Mouse (Mus musculus): ENCODE measurements around the gene Krtcap3.

Gene Krtcap3

GRCm38 (mm10) chr5:31253806-31254205 lies 2.3 kb downstream of the Krtcap3 start:
- no peak for DNase-seq

DNA sequence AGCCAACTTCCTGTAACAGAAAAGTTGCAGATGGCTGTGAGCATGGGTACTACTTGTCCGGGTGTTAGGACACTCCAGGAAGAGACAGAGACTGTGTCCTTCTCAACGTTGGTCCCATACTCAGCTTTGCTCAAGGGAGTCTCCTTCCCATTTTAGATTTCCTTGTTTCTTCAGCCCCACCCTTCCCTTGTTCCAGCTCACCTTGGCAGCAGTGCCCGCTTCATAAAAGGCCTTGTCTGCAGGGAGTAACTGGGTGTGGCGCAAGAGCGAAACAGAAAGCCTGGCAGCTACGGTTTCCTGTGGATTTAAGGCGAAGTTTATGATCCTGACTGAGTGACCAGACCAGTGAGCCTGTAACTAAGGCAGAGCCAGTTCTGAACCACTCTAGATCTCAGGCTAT lies 3.0 kb downstream of the Krtcap3 start:
- peak; percentile 71 to 77 for DNase-seq

DNA sequence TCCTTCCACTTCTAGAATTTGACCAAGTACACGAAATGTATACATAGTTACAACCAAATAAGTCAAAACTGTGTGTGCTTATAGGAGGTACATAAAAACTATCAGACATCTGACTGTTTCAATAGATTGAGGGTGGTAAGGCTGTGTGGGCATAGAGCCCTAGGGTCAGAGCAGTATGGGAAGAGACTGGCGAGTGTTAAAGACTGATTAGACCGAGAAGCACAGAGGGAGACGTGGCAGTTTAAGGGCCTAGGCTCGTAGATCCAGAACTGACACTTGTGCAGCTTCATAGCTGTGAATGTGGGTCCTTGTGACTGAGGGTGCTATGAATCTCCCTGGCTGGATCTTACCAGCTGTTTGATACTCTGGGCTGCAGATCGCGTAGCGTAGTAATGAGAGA lies 3.4 kb downstream of the Krtcap3 start:
- DNase-seq: no peak

- no peak for DNase-seq
These were observed 3.9 kb downstream of the Krtcap3 start for GRCm38 (mm10) chr5:31255381-31255780.

DNA sequence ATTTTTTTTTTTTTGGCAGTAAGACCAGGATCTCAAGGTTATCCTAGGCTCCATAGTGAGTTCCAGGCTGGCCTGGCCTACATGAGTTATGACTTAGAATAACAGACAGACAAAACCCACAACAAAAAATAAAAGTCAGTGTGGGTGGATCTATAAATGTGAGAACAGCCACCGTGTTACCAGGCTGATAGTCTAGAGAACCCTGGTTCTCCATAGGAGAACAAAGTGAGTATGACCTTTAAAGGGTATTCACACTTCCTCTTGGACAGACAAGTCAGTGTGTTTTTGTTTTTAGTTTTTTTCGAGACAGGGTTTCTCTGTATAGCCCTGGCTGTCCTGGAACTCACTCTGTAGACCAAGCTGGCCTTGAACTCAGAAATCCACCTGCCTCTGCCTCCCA lies 4.5 kb downstream of the Krtcap3 start:
- DNase-seq: no peak

DNA sequence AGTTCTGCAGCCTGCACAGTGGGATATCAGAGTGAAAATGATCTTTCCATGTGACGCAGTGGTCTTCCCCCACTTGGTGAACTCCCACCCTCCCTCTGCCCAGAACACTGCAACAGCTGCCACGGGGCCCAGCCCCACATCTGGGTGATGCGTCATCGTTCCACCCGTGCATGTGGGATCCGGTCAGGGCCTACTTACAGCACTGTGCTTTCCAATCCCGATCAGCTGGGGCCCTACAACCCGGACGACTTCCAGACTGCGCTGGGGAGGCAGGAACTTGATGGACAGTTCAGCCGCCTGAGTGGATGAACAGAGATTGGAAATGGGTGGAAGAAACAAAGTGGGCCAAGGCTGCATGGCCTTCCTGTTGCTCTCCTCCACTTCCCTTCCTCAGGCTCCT lies 6.1 kb downstream of the Krtcap3 start:
- no peak for DNase-seq

DNA sequence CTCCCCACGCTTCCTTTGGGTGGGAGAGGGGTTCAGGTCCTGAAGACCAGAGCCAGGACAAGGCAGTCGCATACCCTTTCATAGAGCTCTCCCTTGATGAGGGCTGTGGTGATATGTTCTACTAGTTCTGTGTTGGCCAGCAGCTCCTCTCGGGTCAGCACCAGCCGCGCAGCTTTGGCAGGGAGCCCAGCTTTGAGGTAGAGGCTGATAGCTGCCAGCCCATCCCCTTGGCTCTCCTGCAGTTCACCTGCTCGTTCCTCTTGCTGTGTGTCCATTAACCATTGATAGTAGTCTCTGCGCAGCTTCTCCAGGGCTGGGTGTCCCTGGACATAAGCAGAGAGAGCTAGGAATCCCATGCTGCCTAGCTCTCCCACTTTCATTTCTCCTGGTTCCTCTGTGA lies 14.6 kb downstream of the Krtcap3 start:
- DNase-seq: no peak

GRCm38 (mm10) chr5:31267686-31268085 lies 16.2 kb downstream of the Krtcap3 start:
- no peak for DNase-seq

GRCm38 (mm10) chr5:31273018-31273417 lies 21.5 kb downstream of the Krtcap3 start:
- DNase-seq: no peak

DNA sequence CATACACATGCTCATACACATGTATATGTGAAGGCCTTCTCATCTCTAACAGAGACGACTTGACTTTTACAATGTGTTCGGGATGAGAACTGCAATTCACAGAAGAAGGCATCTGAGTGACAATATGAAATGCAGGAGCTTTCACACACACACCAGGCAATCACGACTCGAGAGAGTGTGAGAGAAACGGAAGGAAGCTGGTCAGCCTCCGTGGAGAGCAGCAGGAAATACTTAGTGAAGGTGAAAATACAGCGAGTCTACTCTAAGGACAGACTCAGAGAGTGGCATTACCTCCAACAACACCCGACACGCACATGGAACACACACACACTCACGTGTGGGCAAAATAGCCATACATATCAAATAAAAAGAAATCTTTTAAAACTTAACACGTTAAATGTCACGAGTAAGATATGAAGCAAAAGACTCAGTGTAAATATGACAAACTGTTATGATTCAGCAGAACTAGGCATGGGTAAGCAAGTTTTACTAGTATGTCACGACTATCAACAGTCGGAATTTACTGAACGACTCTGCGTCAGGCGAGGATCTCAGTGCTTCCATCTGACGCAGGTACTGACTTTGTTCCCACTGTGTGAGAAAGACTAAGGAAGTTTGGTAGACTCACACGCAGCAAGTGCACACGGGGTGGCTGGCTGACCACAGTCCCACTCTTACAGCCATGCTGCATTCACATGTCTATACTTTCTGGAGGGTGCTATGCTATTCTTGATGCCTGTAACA lies 27.9 kb downstream of the Krtcap3 start:
- no peak for DNase-seq

GRCm38 (mm10) chr5:31288225-31288624 lies 36.7 kb downstream of the Krtcap3 start:
- no peak for DNase-seq

GRCm38 (mm10) chr5:31288655-31289054 lies 37.2 kb downstream of the Krtcap3 start:
- DNase-seq: no peak

DNA sequence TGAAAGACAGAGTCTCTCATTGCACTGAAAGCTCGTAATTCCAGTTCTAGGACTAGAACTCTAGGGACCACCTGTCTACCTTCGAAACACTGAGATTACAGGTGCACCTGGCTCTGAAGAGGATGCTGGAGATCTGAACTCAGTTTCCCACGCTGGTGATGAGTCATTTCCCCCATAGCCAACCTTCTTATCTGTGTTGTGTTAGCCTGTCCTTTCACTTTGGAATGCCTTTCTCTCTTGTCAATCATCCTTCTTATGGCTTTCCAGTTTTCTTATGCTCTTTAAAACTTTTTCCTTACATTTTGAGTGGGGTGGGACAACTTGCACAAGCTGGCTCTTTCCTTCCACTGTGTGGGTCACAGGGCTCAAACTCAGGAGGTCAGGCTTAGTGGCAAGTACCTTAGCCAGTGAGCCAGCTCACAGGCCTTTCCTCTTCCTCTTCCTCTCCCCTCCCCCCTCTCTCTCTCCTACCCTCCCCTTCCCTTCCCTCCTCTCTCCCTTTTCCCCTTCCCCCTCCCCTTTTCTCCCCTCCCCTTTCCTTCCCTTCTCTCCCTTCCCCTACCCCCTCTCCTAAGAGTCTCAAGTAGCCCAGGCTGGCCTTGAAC lies 38.2 kb downstream of the Krtcap3 start:
- DNase-seq: no peak

- peak; percentile 97 to 98 for DNase-seq
These were observed 39.2 kb downstream of the Krtcap3 start, which contains the start of gene Ift172 for GRCm38 (mm10) chr5:31290521-31291360. Gene Ift172, minus strand, starts transcription at chr5:31291116.

GRCm38 (mm10) chr5:31291361-31291688 lies 39.8 kb downstream of the Krtcap3 start:
- DNase-seq: no peak

GRCm38 (mm10) chr5:31294964-31295605 lies 43.6 kb downstream of the Krtcap3 start:
- no peak for DNase-seq

- peak; percentile 38 to 54 for DNase-seq
These were observed 44.2 kb downstream of the Krtcap3 start, which contains the start of gene Fndc4 for GRCm38 (mm10) chr5:31295606-31296141. Gene Fndc4, minus strand, starts transcription at chr5:31296080.

DNA sequence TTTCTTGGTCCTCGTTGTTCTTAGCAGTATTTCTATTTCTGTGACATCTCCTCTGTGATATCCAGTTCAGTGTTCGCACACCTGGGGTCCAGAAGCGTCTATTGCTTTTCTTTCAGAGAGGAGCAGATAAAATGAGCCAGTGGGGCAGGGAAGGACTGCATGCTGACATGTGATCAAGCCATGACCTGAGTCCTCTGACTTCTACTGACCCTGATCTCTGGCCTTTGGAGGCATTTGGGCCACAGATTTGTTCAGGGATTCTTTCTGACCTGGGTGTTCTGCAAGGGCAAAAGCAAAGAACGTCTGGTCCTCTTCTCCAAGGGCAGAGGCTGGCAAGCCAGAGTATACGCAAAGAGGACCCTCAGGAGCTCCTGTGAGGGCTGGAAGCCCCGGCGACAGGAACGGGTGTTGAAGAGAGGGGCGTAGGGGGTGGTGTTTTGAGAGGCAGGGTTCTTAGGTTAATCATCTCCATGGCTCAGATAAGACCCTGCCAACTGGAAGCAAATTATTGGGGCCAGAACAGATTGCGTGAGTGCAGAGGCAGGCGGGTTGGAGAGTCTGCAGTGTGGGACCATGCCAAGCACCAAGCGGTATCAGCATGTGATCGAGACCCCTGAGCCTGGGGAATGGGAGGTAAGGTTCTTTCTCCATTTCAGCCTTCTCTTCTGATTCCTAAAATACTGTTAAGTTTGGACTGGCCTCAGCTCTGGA lies 45.7 kb downstream of the Krtcap3 start, which contains the start of gene Gckr:
Gene Gckr (plus strand): TSS at position 397 of the 711 bp plus-strand sequence.
- DNase-seq: no peak

GRCm38 (mm10) chr5:31297981-31298380 lies 46.5 kb downstream of the Krtcap3 start:
- DNase-seq: no peak

DNA sequence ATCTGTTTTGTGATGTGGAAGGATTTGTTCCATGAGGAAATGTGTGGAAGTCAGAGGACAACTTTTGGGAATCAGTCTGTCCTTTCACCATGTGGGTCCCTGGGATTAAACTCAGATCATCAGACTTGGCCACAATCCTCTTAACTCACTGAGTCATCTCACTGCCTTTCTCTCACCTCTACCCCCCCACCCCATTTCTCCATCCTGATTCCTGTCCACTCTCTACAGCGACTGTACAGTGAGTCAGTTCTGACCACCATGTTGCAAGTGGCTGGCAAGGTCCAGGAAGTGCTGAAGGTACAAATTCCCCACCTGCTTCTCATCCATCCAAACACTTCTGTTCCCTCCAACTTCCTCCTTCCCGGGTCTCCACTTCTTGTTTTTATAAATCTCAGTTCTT lies 47.0 kb downstream of the Krtcap3 start:
- DNase-seq: no peak

GRCm38 (mm10) chr5:31301866-31302265 lies 50.4 kb downstream of the Krtcap3 start:
- no peak for DNase-seq
